Mouse (Mus musculus) spleen, adult 2 months (tissue): ENCODE measurements around the gene Rab3c.

ENCODE experiments used
- CTCF ChIP-seq: fragments of 200-500 bp; IDR thresholded peaks from 2 replicates; pipeline ENCODE4 v1.5.1; 2011; ENCODE audit warnings: mild to moderate bottlenecking, inconsistent platforms; ENCODE audit not compliant: insufficient read depth, insufficient read length, insufficient replicate concordance; ENCODE audit errors: extremely low read depth
- POLR2A ChIP-seq: fragments of 200-500 bp; IDR thresholded peaks from 2 replicates; pipeline ENCODE4 v1.6.1; 2011; ENCODE audit warnings: low read depth, low read length, inconsistent platforms

DNA sequence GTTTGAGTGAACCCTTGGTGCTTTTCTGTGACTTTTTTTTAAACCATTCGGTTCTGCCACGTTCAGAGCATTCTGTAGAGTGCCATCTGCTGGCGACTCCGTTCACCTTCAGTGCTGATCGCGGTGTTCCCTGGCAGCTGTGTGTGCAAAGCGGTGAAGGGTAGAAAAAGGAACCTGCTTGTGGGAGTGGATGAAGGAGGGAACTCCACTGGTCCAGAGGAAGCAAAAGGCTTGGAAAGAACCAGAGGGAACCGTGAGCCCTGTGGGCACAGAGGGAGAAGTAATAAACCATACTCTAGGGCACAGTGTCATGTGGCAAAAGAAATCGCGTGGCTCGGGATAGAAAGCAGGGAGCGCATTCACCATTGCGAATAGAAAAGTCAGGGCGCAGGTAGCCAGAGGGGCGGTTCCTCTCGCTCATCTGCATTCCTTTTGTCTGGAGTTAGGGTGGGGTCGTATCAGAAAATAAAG, 262.3 kb downstream of the Rab3c start:
- TF ChIP-seq CTCF (peak; percentile 78; the same call in 1 of the 2 replicates), POLR2A (no peak)
